Mouse (Mus musculus) embryonic fibroblast, embryonic 13.5 days (primary cell): ENCODE measurements at regions not wholly inside any gene's neighbourhood (a gene's known extent, or its start where the extent isn't known, plus 50 kb on each side); places are given as distances from the start of the nearest gene placed in this dataset.

Source experiments
- CTCF ChIP-seq: IDR thresholded peaks from 2 replicates; pipeline ENCODE4 v1.5.1; 2011; ENCODE audit warnings: mild to moderate bottlenecking, control low read depth, low read length, moderate library complexity, borderline replicate concordance; ENCODE audit not compliant: insufficient read depth
- POLR2A ChIP-seq: IDR thresholded peaks from 2 replicates; pipeline ENCODE4 v1.6.1; 2011; ENCODE audit warnings: low read depth, mild to moderate bottlenecking, control low read depth, low read length, moderate library complexity

DNA sequence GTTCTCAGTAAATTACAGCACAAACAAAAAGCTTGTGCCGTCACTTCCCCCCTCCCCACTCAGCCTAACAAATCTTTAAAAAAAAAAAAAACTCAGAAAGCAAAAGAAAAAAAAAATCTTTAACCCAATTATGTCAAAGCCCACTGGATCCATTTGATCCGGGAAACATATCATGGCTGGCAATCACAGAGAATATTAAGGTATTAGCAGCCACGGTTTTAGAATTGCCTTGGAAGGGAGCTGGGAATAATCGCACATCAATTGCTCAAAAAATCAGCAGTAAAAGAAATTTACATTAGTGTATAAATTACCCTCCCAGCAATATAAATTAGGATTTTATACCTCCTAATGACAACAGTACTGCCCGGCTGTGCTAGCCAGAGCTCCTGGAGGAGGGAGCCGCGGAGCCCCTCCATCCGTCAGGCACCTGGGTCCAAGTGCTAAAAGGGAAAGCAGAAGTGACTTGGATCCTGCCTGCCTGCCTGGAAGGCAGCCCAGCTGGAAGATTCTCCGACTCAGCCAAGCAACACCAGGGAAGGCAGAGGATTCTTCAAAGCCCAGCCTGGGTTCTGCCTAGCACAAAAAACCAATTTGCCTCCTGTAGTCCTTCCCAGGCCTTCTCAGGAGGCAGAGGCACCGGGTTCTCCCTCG lies 72.1 kb upstream of the Castor2 start:
- TF ChIP-seq CTCF (no peak), POLR2A (no peak)
